Mouse (Mus musculus): Measurements from ENCODE around the gene Tef. TPM values are rescaled to one million over a fixed set of nuclear protein-coding genes. Genes with fewer than 3 reads are reported as not detected.

Tef gene
- polyA plus RNA-seq (2015; fragmentation: Nextera tagmentation; extraction: Ambion mirVana) = 8.5 and 10.8 TPM in 2 replicates

DNA sequence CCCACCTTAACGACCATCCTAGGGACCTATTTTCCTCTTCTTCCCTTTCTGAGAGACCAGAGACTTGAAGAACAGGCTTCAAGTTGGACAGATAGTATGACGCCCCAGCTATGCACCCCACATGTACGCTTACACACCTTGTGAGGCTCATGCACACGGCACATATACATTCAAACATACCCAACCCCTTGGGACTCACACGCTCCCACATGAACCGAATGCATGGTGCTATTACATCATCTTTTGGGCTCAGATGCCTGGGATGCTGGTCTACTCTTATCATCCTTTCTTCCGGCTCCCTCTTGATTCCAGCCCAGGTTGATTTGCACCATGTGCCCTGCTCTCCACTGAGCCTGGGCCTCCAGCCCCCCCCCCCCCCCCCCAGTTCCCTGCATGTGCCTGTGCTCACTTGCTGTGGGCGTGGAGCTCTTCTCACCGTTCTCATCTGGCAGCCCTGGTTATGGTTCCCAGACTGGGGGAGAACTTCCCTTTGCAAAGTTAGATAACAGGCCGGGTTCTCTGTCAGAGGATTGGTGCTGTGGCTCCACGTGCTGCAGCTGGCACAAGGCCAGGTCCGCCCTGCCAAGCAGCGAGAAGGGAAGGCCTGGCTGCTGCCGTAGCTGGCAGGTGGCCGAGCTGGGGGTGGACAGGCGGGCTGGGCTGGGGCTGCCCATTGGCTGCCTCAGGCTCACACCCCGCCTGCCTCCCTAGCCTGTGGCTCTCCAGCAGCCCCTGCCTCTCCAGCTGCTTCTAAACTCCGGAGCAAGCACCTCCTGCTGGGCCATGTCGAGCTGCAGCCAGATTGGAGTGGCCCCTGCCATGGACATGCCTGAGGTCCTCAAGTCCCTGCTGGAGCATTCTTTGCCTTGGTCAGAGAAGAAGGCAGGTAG lies at the start of gene Tef:
Tef (plus strand) TSS at position 421 of the 890 bp plus-strand sequence.

DNA sequence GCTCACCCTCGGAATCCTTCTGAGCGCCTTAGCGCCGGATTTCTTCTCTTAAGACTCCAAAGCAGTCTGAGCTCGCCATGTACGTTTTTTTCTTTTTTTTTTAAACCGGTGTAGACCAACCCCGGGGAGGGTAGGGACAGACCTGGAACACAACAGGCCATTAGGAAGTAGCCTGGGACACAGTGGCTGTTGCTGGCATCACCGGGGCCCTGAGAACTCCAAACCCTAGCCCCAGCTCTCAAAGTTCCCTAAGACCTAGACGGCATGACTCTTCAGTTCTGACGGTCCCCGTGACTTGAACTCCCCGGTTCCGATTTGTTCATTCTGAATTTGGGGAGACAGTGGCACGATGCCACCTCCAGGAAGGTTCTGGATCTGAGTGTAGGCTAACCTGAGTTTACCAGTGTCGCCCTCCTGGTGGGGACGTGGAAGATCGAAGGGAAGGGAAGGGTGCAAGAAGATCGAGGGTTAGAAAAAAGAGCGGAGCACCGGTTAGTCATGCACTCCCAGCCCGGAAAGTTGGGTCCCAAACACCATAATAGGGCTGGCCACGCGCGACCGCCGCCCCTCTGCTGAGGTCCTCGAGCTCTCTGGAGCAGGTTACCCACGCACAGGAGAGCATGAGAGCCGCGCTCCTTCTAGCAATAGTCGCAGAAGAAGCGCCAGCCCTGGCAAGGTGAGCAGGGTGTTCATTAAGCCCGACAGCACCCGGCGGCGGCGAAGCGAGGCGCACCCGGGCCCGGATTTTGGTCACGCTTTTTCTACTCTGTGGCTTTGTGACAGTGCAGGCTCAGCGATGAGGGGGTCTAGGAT lies 56.5 kb downstream of the Tef start, which contains the start of gene Tob2:
Tob2 (minus strand) TSS at position 280 of the 813 bp plus-strand sequence.

DNA sequence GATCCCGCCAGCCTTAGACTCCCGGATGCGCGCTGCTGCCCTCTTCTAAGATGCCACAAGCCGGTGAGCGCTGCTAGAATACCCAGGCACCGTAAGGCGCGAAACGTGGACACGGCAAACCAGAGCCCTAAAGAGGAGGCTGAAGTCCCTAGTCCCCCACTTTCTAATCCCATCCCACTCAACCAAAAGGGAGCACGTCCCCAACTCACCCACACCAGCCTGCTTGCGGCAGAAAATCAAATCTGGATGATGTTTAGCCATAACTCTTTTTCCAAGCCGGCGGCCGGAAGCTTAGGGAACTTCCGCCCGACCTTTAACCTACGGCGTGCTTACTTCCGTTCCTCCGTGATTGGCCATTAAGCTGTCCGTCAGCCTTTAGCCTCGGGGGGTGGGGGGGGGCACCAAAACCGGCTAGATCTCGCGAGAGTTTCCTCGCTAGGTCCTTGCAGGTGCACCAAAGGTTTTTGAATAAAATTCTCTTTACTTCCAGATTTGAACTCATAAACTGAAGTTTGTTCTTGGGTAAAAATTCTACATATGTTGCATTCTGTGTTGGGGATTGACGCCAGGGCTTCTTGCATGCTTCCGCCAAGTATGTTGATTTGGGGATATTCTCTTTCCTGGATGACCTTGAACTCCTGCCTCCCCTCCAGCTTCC lies 69.5 kb downstream of the Tef start, which contains the start of gene Phf5a:
Phf5a (minus strand) TSS at position 308 of the 658 bp plus-strand sequence.

DNA sequence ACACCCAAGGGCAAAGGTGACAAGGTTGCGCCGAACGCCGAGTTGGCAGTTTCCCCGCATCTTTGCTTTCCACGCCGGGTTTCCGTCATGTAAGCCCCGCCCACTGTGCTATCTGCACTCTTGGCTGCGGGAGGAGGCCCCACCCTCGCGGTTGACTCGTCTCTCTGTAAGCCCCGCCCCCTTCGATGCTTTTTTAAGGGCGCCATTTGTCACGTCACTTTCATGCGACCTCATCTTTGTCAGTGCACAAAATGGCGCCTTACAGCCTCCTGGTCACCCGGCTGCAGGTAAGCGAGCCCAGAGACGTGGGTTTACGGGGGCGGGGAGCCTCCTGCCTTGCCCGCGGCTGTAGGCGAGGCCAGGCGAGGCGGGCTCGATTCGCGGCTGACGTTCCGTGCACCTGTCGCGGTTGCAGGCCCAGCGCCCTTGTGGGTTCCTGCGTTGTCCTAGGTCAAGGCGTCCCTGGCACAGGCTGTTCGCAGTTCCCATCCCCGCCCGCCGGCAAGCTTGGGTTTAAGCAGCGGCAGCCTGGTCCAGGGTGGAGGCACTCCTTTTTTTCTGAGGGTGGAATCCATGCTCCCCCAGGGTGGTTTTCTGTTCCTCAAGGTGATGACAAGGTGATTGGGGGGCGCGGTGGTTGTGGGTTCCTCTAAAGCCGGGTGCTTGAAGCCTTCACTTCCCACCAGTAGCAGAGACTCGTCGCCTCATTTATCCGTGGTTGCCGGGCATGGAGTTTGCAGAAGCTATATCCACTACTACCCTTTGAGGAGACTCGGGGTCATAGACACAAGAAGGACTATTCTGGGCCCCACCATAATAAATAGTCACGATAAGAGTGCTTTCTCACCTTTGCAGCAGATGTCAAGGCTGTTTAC lies 70.3 kb downstream of the Tef start, which contains the start of gene Aco2:
Aco2 (plus strand) TSS at position 48 of the 875 bp plus-strand sequence.

Other genes starting within 250 kb of the Tef start
- 12.4 and 12.6 TPM in 2 replicates for gene Ep300, start 217.1 kb upstream of the Tef start, polyA plus RNA-seq (2015; fragmentation: Nextera tagmentation; extraction: Ambion mirVana)
- gene L3mbtl2, start 138.5 kb upstream of the Tef start, polyA plus RNA-seq (2015; fragmentation: Nextera tagmentation; extraction: Ambion mirVana) = 16.6 and 17.1 TPM in 2 replicates
- gene Chadl, start 105.1 kb upstream of the Tef start, polyA plus RNA-seq (2015; fragmentation: Nextera tagmentation; extraction: Ambion mirVana) = 0.41 and 0.98 TPM in 2 replicates
- gene Zc3h7b, start 57.4 kb upstream of the Tef start, polyA plus RNA-seq (2015; fragmentation: Nextera tagmentation; extraction: Ambion mirVana) = 8.2 and 8.3 TPM in 2 replicates
- gene Rangap1, start 56.9 kb upstream of the Tef start, polyA plus RNA-seq (2015; fragmentation: Nextera tagmentation; extraction: Ambion mirVana) = 51.0 and 53.0 TPM in 2 replicates
- gene Tob2, start 56.4 kb downstream of the Tef start, polyA plus RNA-seq (2015; fragmentation: Nextera tagmentation; extraction: Ambion mirVana) = 11.5 and 13.3 TPM in 2 replicates
- 126 and 138 TPM in 2 replicates for gene Phf5a, start 69.5 kb downstream of the Tef start, polyA plus RNA-seq (2015; fragmentation: Nextera tagmentation; extraction: Ambion mirVana)
- 63.0 and 63.6 TPM in 2 replicates for gene Aco2, start 69.9 kb downstream of the Tef start, polyA plus RNA-seq (2015; fragmentation: Nextera tagmentation; extraction: Ambion mirVana)
- 78.5 and 82.9 TPM in 2 replicates for gene Polr3h, start 123.8 kb downstream of the Tef start, polyA plus RNA-seq (2015; fragmentation: Nextera tagmentation; extraction: Ambion mirVana)
- 10.5 and 12.6 TPM in 2 replicates for gene Csdc2, start 134.3 kb downstream of the Tef start, polyA plus RNA-seq (2015; fragmentation: Nextera tagmentation; extraction: Ambion mirVana)
- 36.6 and 37.0 TPM in 2 replicates for gene Pmm1, start 158.5 kb downstream of the Tef start, polyA plus RNA-seq (2015; fragmentation: Nextera tagmentation; extraction: Ambion mirVana)
- gene 1700029P11Rik, start 178.1 kb downstream of the Tef start, polyA plus RNA-seq (2015; fragmentation: Nextera tagmentation; extraction: Ambion mirVana) = not detected in 2 replicates
- gene Xrcc6, start 185.4 kb downstream of the Tef start, polyA plus RNA-seq (2015; fragmentation: Nextera tagmentation; extraction: Ambion mirVana) = 58.9 and 59.9 TPM in 2 replicates
- 11.4 and 13.2 TPM in 2 replicates for gene Desi1, start 231.4 kb downstream of the Tef start, polyA plus RNA-seq (2015; fragmentation: Nextera tagmentation; extraction: Ambion mirVana)
- gene Snu13, start 245.2 kb downstream of the Tef start, polyA plus RNA-seq (2015; fragmentation: Nextera tagmentation; extraction: Ambion mirVana) = 200 and 205 TPM in 2 replicates